Mouse (Mus musculus) E14TG2a.4 (cell line): ENCODE measurements at regions not wholly inside any gene's neighbourhood (a gene's known extent, or its start where the extent isn't known, plus 50 kb on each side); places are given as distances from the start of the nearest gene placed in this dataset.

ENCODE experiments used
- CTCF ChIP-seq: conservative IDR thresholded peaks from 2 replicates; pipeline ENCODE4 v1.5.1; 2014; ENCODE audit warnings: low read length
- NANOG ChIP-seq: IDR thresholded peaks from 2 replicates; pipeline ENCODE4 v1.6.1; 2014; ENCODE audit warnings: borderline replicate concordance, low read length, mixed read lengths
- POU5F1 ChIP-seq: IDR thresholded peaks from 2 replicates; pipeline ENCODE4 v1.6.1; 2014; ENCODE audit warnings: low read length, borderline replicate concordance

GRCm38 (mm10) chr11:45323766-45324165 lies 528.1 kb upstream of the Clint1 start:
- TF ChIP-seq CTCF = no peak
- no peak for TF ChIP-seq POU5F1
- TF ChIP-seq NANOG = no peak
